Mouse (Mus musculus): ENCODE results near the gene Clic5. TPM values are rescaled to one million over a fixed set of nuclear protein-coding genes. Genes with fewer than 3 reads are reported as not detected.

Clic5 gene
- polyA plus RNA-seq, 1 experiment from 2014 or later = 0.64 TPM

Other genes starting within 250 kb of the Clic5 start
- gene Enpp5, start 109.8 kb upstream of the Clic5 start, polyA plus RNA-seq (2016; fragmentation: Nextera tagmentation; extraction: Ambion mirVana) = 16.7 and 17.8 TPM in 2 replicates
- 4.2 and 4.8 TPM in 2 replicates for gene Enpp4, start 82.8 kb upstream of the Clic5 start, polyA plus RNA-seq (2016; fragmentation: Nextera tagmentation; extraction: Ambion mirVana)

All from embryonic facial prominence, embryonic 12.5 days (tissue).